Mouse (Mus musculus): ENCODE measurements at regions not wholly inside any gene's neighbourhood (a gene's known extent, or its start where the extent isn't known, plus 50 kb on each side); places are given as distances from the start of the nearest gene placed in this dataset.
A peak's percentile ranks its signal among the peaks of the same experiment; 100 is the strongest.

DNA sequence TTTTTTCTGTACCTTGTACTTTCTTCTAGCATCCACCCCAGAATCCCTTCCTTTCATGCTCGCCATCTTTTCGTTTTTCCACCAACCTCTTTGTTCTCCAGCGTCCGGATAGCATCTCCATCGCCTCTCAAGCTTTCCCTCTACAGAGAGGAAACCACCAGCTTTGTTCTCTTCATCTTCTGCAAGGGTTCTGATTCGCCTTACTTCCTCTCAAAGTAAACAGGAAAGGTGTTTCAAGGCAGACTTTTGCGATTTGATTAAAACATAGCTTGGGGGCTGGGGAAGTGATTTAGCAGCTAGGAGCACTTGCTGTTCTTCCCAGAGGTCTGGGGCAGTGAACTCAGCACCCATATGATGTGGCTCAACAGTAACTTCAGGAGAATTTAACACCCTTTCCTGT, 71.4 kb downstream of the Emp1 start:
- no peak overlapping the region for H3K27ac ChIP-seq
- intact Hi-C loops (cut with DNase I), result no loop called here
- no peak for TF ChIP-seq CTCF (IDR thresholded peaks at IDR 0.05)
- no peak overlapping the region for H3K4me3 ChIP-seq
- no peak for DNase-seq (ENCODE audit: extremely low spot score in 1 of 2, low spot score in 2 of 2)

DNA sequence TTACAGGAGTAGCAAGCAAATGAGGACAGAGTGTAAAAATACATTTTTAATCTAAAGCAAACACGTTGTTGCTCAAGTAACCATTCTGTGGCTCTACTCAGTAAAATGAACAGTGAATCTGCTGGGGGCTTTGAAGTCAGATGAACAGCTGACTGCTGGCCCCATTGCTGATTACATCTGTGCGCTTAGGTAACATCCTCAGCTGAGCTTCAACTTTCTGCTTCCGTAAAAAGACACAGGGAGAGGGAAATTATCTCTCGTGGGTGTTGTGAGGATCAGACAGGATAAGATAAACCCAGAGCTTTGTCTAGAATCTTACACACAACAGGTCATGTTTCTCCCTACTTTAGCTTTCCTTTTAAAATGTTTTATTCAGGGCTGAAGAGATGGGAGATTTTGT, 74.0 kb downstream of the Emp1 start:
- peak overlapping the region; percentile 40; the same call in 1 of the 2 replicates for H3K27ac ChIP-seq
- intact Hi-C loops (cut with DNase I), result no loop called here
- TF ChIP-seq CTCF (IDR thresholded peaks at IDR 0.05), result no peak
- DNase-seq (ENCODE audit: extremely low spot score in 1 of 2, low spot score in 2 of 2), result no peak
- H3K4me3 ChIP-seq, result no peak overlapping the region

DNA sequence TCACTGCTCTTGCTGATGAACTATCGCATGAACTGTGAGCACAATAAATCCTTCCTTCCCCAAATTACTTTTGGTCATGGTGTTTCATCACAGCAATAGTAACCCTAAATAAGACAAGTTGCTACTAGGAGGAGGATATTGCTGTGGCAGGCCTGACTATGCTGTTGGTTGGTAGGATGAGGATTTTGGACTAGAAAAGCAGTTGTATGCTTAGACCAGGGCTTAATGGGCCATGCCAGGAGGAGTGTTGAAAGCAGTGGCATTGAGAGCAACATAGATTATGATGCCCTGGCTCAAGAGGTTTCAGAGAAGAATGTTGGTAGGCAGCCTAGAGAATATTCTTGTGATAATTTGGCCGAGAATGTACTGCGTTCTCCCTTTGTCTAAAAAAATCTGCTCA, 75.9 kb downstream of the Emp1 start:
- no peak for DNase-seq (ENCODE audit: extremely low spot score in 1 of 2, low spot score in 2 of 2)
- H3K27ac ChIP-seq, result no peak overlapping the region
- intact Hi-C loops (cut with DNase I), result no loop called here
- TF ChIP-seq CTCF (IDR thresholded peaks at IDR 0.05), result no peak
- no peak overlapping the region for H3K4me3 ChIP-seq

DNA sequence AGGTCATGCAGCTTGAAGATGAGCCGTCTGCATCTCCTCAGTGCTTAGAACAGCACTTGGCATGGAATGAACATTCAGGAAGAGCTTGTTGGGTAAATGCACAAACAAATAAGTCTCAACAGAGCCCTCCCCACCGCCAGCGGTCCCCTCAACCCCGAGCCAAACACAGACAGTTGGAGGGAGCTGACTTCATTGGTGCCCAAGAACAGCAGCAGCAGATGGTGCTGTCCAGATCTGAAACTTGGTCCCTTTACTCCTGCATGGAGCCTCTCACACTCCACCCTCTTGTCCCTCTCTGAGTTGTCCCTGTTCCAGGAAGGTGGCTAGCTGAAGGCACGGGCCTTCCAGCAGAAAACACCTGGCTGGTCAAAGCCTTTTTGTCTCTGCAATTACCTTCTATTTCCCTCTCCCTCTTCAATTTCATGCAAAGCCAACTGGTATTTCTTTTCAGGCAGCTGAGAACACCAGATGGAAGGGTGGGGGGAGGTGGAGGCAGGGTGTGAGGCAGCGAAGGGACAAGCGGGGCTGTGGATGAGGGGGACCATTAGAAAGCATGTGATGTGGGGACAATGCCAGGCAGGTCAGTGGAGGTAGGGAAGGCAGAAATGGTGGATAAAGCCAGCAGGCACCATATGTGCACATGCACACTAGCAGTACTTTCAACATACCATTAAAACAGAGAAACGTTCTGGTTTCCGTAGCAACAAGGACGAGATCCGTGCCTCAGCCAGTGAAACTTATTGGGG, 79.0 kb downstream of the Emp1 start:
- peak; percentile 62 to 69 for DNase-seq (ENCODE audit: extremely low spot score in 1 of 2, low spot score in 2 of 2)
- H3K27ac ChIP-seq, result peak overlapping the region; percentile 78
- no peak for TF ChIP-seq CTCF (IDR thresholded peaks at IDR 0.05)
- no peak overlapping the region for H3K4me3 ChIP-seq
- intact Hi-C loops (cut with DNase I), result loop anchor here (1.0 to 10.0 kb wide), 5 partner anchors 136 to 914 kb away; partner anchors contain the start of gene Grin2b

- H3K27ac ChIP-seq, result peak overlapping the region; percentile 89
- intact Hi-C loops (cut with DNase I), result loop anchor here (2.0 to 10.0 kb wide), 6 partner anchors 82 to 910 kb away; partner anchors contain the start of gene Grin2b
- peak; percentile 99 for TF ChIP-seq CTCF (IDR thresholded peaks at IDR 0.05)
- peak overlapping the region; percentile 26; the same call in 1 of the 2 replicates for H3K4me3 ChIP-seq
- DNase-seq (ENCODE audit: extremely low spot score in 1 of 2, low spot score in 2 of 2), result peak; percentile 86 to 95
Measured at GRCm38 (mm10) chr6:135444661-135445060, 82.3 kb downstream of the Emp1 start.

GRCm38 (mm10) chr6:135445070-135445469, 82.7 kb downstream of the Emp1 start:
- no peak for DNase-seq (ENCODE audit: extremely low spot score in 1 of 2, low spot score in 2 of 2)
- Histone ChIP-seq H3K4me3 (peak overlapping the region; percentile 26; the same call in 1 of the 2 replicates), H3K27ac (peak overlapping the region; percentile 89)
- no peak for TF ChIP-seq CTCF (IDR thresholded peaks at IDR 0.05)
- intact Hi-C loops (cut with DNase I), result loop anchor here (2.0 to 10.0 kb wide), 4 partner anchors 82 to 910 kb away; no protein-coding TSS in a partner anchor

GRCm38 (mm10) chr6:135447801-135448200, 85.5 kb downstream of the Emp1 start:
- intact Hi-C loops (cut with DNase I), result loop anchor here (10.0 kb wide), 1 partner anchor 907 kb away; no protein-coding TSS in a partner anchor
- Histone ChIP-seq H3K4me3 (no peak overlapping the region), H3K27ac (no peak overlapping the region)
- DNase-seq (ENCODE audit: extremely low spot score in 1 of 2, low spot score in 2 of 2), result no peak
- TF ChIP-seq CTCF (IDR thresholded peaks at IDR 0.05), result no peak

GRCm38 (mm10) chr6:135449228-135449627, 86.9 kb downstream of the Emp1 start:
- peak overlapping the region; percentile 5; the same call in 1 of the 2 replicates for H3K27ac ChIP-seq
- no peak for TF ChIP-seq CTCF (IDR thresholded peaks at IDR 0.05)

GRCm38 (mm10) chr6:135450573-135450972, 88.2 kb downstream of the Emp1 start:
- Histone ChIP-seq H3K27ac (peak overlapping the region; percentile 3; the same call in 1 of the 2 replicates), H3K4me3 (no peak overlapping the region)
- no peak for TF ChIP-seq CTCF (IDR thresholded peaks at IDR 0.05)
- DNase-seq (ENCODE audit: extremely low spot score in 1 of 2, low spot score in 2 of 2), result no peak
- intact Hi-C loops (cut with DNase I), result no loop called here

More at GRCm38 (mm10) chr6:135449228-135449627, 86.9 kb downstream of the Emp1 start:
- intact Hi-C loops (cut with DNase I), result loop anchor here (10.0 kb wide), 1 partner anchor 906 kb away; no protein-coding TSS in a partner anchor
- no peak for DNase-seq (ENCODE audit: extremely low spot score in 1 of 2, low spot score in 2 of 2)
- H3K4me3 ChIP-seq, result no peak overlapping the region

DNA sequence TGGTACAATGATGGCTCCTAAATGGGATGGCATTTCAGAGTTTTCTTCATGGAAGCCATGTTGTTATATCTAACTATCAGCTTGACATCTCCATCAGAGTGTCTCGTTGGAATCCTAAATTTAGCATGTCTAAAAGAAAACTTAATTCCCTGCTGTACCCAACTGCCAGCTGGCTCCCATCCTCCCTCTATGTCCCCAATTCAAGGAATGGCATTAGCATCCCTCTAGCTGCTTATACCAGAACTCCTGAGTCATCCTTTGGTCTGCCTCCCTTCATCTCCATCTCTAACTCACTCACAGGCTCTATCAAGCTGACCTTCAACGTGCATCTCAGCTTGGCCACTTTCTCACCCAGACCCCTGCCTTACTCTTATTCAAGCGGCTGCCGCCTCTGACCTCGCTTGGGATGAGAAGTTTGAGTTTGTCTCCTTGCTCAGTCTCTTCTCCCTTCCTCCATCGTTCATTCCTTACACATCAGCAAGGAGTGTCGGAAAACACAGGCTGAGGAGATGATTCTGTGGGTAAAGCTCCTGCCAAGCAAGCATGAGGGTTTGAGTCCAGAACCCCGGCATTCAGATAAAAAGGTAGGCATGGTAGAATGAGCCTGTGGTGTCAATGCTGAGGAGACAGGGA, 88.9 kb downstream of the Emp1 start:
- H3K27ac ChIP-seq, result peak overlapping the region; percentile 53
- no peak for DNase-seq (ENCODE audit: extremely low spot score in 1 of 2, low spot score in 2 of 2)
- no peak overlapping the region for H3K4me3 ChIP-seq
- intact Hi-C loops (cut with DNase I), result no loop called here
- no peak for TF ChIP-seq CTCF (IDR thresholded peaks at IDR 0.05)

DNA sequence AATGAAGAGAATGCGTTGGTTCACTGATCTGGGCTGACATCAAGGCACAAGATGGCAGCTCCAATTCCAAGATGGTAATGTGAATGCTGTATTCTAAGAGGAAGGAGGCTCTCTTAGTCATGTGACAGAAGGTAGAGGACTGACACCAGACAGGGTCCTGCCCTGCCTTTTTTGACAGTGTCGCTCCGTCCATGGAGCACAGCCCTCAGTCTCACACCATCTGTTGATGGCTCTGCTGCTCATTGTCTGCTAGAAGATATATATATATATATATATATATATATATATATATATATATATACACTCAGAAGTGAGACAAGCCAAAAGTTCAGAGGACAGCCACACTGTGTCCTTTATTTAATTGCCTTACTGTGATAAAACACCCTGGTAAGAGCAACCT, 90.7 kb downstream of the Emp1 start:
- no peak for TF ChIP-seq CTCF (IDR thresholded peaks at IDR 0.05)
- DNase-seq (ENCODE audit: extremely low spot score in 1 of 2, low spot score in 2 of 2), result no peak
- no peak overlapping the region for H3K27ac ChIP-seq
- intact Hi-C loops (cut with DNase I), result no loop called here
- no peak overlapping the region for H3K4me3 ChIP-seq

- intact Hi-C loops (cut with DNase I), result no loop called here
- H3K27ac ChIP-seq, result peak overlapping the region; percentile 9; the same call in 1 of the 2 replicates
- no peak for DNase-seq (ENCODE audit: extremely low spot score in 1 of 2, low spot score in 2 of 2)
- no peak for TF ChIP-seq CTCF (IDR thresholded peaks at IDR 0.05)
- no peak overlapping the region for H3K4me3 ChIP-seq
Measured at GRCm38 (mm10) chr6:135472495-135472894, 110.2 kb downstream of the Emp1 start.
